Mouse (Mus musculus) intestine, embryonic 14.5 days (tissue): ENCODE measurements at regions not wholly inside any gene's neighbourhood (a gene's known extent, or its start where the extent isn't known, plus 50 kb on each side); places are given as distances from the start of the nearest gene placed in this dataset.

ENCODE experiments used
- ATAC-seq: fragments of 200-750 bp; cut with Nextera tagmentation; replicated peaks from 2 replicates; pipeline ENCODE4 v1.8.0; 2017; ENCODE audit warnings: low read depth, moderate number of reproducible peaks, moderate TSS enrichment, moderate library complexity; ENCODE audit not compliant: low FRiP score, low TSS enrichment
- DNase-seq: peaks from one replicate; pipeline ENCODE4 v3.0.0-alpha.2; 2018; ENCODE audit warnings: low spot score
- H3K27ac ChIP-seq: fragments of 300-500 bp; sonication (generic); 2 replicates; pipeline ENCODE4 v1.5.1; 2014; ENCODE audit warnings: low read depth, mild to moderate bottlenecking, control low read depth
- H3K27me3 ChIP-seq: fragments of 300-500 bp; sonication (generic); replicated peaks from 2 replicates; pipeline ENCODE4 v1.6.1; 2014; ENCODE audit warnings: low read length, control low read depth; ENCODE audit not compliant: control insufficient read depth, insufficient read depth
- H3K36me3 ChIP-seq: fragments of 300-500 bp; sonication (generic); 2 replicates; pipeline ENCODE4 v1.6.1; 2014; ENCODE audit warnings: low read length, control low read depth; ENCODE audit not compliant: control insufficient read depth, insufficient read depth
- H3K4me1 ChIP-seq: fragments of 300-500 bp; sonication (generic); replicated peaks from 2 replicates; pipeline ENCODE4 v1.6.1; 2014; ENCODE audit warnings: low read length, control low read depth, mixed read lengths; ENCODE audit not compliant: control insufficient read depth, insufficient read depth
- H3K4me2 ChIP-seq: fragments of 300-500 bp; sonication (generic); 2 replicates; pipeline ENCODE4 v1.6.1; 2014; ENCODE audit warnings: low read length
- H3K4me3 ChIP-seq: fragments of 300-500 bp; sonication (generic); 2 replicates; pipeline ENCODE4 v1.5.1; 2014; ENCODE audit warnings: low read depth, low read length, control low read depth, mixed read lengths
- H3K9ac ChIP-seq: fragments of 300-500 bp; sonication (generic); 2 replicates; pipeline ENCODE4 v1.6.1; 2014; ENCODE audit warnings: mild to moderate bottlenecking, low read length
- H3K9me3 ChIP-seq: fragments of 300-500 bp; sonication (generic); 2 replicates; pipeline ENCODE4 v1.6.1; 2016; ENCODE audit warnings: low read length, control low read depth; ENCODE audit not compliant: control insufficient read depth
- WGBS: fragments of 180-500 bp; shearing (Covaris S2); extraction: QIAGEN DNeasy Blood & Tissue Kit; methylation state at CpG from one replicate; pipeline ENCODE4 v1.1.7; 2014; 5-methylcytosine and 5-hydroxymethylcytosine counted together

DNA sequence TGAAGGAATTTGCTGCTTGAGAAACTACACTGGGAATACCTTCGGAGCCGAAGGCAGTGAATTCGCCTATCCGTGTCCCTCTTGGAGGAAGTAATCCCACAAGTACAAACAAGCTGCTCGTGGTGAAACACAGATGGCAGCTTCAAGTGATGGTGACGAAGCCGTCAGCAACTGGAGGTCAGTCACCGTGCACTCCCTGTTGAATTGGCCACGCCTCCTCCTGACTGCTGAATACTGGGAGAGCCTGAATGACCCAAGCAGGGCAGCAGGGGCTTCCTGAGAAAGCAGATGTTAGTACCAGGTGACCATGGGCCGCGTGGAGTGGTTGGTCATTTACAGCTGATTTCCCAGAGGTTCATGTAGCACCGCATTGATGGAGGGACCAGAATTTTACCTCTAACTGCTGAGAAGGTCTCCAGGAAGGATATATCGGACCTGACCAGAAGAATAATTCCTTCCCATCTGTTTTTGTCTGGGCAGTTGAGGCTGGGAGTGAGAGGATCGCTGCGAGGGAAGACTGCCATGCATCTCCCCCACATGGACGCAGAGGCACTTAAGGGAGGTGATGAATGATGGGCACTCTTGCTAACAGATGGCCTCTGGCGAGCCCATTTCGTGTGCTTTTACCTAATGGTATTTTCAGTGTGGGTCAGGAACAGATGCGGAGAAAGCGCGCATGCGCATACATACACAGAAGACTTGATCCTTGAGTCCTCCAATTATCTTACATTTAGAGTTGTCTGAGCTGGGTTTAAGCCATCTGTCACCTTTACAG, 314.6 kb upstream of the Zfp637 start:
- ATAC-seq, result no peak
- no peaks in the 10 kb centered on the region for H3K27me3 ChIP-seq
- H3K4me2 ChIP-seq, result peak overlapping the region; percentile 5; the same call in 1 of the 2 replicates
- no peaks in the 10 kb centered on the region for H3K36me3 ChIP-seq
- no peaks in the 10 kb centered on the region for H3K9me3 ChIP-seq
- DNase-seq, result peak; percentile 50
- H3K27ac ChIP-seq, result no peak overlapping the region
- 43% methylated on average over 22 of the region's 22 CpGs for WGBS
- H3K4me3 ChIP-seq, result no peak overlapping the region
- H3K9ac ChIP-seq, result no peak overlapping the region
- H3K4me1 ChIP-seq, result 0 out of 2 replicates have a peak, but pooled peaks cover 7% of the 10 kb centered on the region

DNA sequence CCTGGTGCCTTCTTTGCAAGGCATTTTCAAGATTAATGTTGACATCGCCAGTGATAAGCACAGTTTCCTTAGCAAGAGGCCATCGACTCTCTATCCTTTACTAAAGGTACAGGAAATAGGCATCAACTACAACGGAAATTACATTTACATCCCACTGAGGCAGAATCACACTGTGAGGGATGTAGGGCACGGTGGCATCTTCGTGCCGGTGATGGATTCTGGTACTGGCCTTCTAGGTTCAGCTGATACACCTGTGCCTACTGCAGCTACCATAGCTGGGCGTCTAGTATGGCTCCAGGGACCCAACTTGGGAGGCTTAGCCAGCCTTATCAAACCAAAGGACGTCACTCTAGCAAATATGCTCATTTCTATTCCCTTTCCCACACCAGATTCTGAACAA, 313.5 kb upstream of the Zfp637 start:
- WGBS, result 73% methylated on average over 8 of the region's 8 CpGs
- no peak for DNase-seq

DNA sequence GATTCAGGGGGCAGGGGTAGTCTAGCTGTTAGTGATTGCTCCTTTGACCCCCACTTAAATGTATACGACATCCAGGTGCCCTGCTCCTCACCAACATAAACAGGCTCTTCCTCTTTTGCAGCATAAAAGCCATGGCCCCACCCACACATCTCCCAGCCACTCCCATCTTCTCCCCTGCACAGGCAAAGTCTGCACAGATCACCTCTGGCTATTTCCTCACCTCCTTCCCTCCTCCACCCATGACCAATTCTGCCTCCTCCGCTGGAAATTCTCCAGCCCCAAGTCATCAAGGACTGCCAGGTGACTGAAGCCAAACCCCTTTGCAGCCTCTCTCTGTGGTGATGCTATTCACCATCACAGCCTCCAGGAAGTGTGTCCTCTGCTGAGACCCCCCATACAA, 306.8 kb upstream of the Zfp637 start:
- no peak overlapping the region for H3K27ac ChIP-seq
- no peak overlapping the region for H3K4me2 ChIP-seq
- ATAC-seq (no peak), DNase-seq (peak; percentile 27)
- H3K27me3 ChIP-seq, result no peaks in the 10 kb centered on the region
- H3K9ac ChIP-seq, result no peak overlapping the region
- 0 out of 2 replicates have a peak, but pooled peaks cover 4% of the 10 kb centered on the region for H3K4me1 ChIP-seq
- H3K9me3 ChIP-seq, result no peaks in the 10 kb centered on the region
- H3K36me3 ChIP-seq, result no peaks in the 10 kb centered on the region
- WGBS, result 34% methylated on average over 2 of the region's 2 CpGs
- H3K4me3 ChIP-seq, result no peak overlapping the region

More for the DNA sequence above, 313.5 kb upstream of the Zfp637 start:
- Histone ChIP-seq H3K36me3 (no peaks in the 10 kb centered on the region), H3K4me3 (no peak overlapping the region), H3K9ac (no peak overlapping the region), H3K9me3 (no peaks in the 10 kb centered on the region), H3K4me1 (0 out of 2 replicates have a peak, but pooled peaks cover 7% of the 10 kb centered on the region), H3K4me2 (no peak overlapping the region), H3K27ac (no peak overlapping the region), H3K27me3 (no peaks in the 10 kb centered on the region)
- no peak for ATAC-seq

DNA sequence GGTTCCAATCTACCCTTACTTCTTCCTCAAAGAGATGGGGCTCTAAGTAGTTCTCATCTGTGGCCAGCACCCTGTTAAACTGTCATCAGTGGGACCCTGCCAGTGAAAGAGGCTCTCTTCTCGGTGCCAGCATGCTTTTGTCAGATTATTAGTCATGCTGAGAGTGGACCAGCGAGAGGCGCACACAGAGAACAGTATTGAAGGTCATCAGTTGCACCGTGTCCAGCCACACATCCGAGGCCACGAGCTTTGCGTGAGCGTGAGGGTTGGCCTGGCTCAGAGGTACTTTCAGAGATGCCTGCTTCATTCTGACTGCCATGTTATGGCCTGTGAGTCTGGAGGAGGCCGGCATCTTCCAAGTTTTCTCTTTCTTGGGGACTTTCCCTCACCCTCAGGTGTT, 306.0 kb upstream of the Zfp637 start:
- no peak overlapping the region for H3K9ac ChIP-seq
- DNase-seq (peak; percentile 23), ATAC-seq (no peak)
- H3K9me3 ChIP-seq, result no peaks in the 10 kb centered on the region
- no peak overlapping the region for H3K4me3 ChIP-seq
- no peaks in the 10 kb centered on the region for H3K27me3 ChIP-seq
- 0 out of 2 replicates have a peak, but pooled peaks cover 4% of the 10 kb centered on the region for H3K4me1 ChIP-seq
- H3K4me2 ChIP-seq, result no peak overlapping the region
- no peak overlapping the region for H3K27ac ChIP-seq
- no peaks in the 10 kb centered on the region for H3K36me3 ChIP-seq
- 93% methylated on average over 9 of the region's 9 CpGs for WGBS

DNA sequence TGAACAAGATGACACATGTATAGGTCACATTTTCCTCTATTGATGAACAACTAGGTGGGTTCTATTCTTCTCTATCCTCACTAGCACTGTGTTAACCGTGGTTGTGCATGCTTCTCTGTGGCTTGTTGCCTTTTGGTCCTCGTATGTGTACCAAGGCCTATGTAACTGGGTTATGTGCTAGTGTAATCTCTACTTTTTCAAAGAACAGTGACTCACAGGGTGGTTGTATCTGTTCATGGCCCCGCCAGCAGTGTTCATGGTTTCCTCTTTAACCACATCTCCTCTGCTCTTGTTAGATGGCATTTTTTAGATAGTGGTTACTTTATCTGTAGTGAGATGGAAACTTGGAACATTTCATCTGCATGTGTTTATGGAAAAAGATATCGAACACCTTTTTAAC, 304.9 kb upstream of the Zfp637 start:
- Histone ChIP-seq H3K4me3 (no peak overlapping the region), H3K9me3 (no peaks in the 10 kb centered on the region), H3K4me1 (0 out of 2 replicates have a peak, but pooled peaks cover 4% of the 10 kb centered on the region), H3K4me2 (no peak overlapping the region), H3K27ac (no peak overlapping the region), H3K27me3 (no peaks in the 10 kb centered on the region), H3K9ac (no peak overlapping the region), H3K36me3 (no peaks in the 10 kb centered on the region)
- no peak for ATAC-seq
- WGBS, result 94% methylated on average over 4 of the region's 4 CpGs
- DNase-seq, result peak; percentile 9

DNA sequence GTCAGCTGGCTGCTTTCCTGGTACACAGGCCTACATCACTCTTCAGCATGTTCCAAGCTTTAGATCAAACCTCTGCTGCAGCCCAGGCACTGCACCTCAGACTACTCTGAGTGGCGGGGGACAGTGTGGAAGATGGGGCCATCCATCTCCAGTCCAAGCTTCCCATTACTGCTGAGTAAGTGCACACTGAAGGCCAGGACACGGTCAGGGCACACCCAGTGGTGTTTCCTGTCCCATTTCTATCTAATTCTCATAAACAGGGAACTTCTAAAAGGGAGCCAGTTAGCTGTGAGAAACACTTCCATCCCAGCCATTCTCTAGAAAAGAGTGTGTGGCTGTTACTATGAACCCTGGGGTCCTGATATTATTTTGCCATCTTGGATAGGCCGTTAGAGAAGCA, 298.5 kb upstream of the Zfp637 start:
- Histone ChIP-seq H3K4me2 (no peak overlapping the region), H3K36me3 (no peaks in the 10 kb centered on the region), H3K9ac (no peak overlapping the region), H3K4me3 (no peak overlapping the region), H3K27ac (no peak overlapping the region), H3K9me3 (no peaks in the 10 kb centered on the region), H3K27me3 (no peaks in the 10 kb centered on the region), H3K4me1 (no peaks in the 10 kb centered on the region)
- ATAC-seq (no peak), DNase-seq (no peak)
- WGBS, result 79% methylated on average over 3 of the region's 3 CpGs

DNA sequence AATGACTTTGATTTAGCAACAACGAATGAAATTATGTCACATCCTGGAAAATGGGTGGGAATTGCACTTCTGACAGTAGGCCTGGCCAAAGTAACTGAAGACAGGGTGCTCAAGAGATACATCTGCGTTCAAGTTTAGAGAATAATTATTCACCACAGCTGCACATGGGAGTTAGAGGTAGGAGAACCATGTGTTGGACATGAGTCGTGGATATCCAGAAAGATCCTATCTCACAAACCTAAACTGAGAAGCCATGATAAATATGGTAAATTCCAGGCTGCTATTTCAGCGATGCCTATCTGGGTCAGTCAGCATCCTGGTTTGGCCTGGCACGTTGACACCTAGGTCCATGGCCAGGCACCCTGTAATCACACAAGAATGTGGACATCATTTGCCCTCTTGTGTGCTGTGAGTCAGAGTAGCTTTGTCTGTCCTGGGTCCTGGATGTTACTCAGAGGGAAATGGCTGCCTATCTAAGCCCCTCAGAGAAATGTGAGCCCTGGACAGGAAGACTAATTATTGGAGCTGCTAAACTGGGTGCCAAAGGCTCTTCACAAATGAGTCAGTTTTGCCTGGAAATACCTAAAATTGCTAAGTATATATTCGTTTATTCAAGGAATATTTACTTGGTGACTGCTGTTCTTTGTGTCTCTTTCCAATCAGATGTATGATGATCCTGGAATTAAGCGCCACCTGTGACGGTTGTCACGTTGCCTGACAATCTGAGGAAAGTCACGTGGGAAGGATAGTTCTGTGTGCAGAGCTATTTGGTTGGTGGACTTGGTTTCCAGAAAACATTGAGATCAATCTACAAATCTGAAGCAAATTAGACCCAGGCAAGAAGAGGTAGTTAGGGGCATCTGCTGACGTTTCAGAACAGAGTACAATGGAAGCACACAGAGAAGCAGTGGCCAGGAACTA, 296.4 kb upstream of the Zfp637 start:
- Histone ChIP-seq H3K9ac (no peak overlapping the region), H3K4me1 (no peaks in the 10 kb centered on the region), H3K4me3 (no peak overlapping the region), H3K36me3 (no peaks in the 10 kb centered on the region), H3K27ac (no peak overlapping the region), H3K4me2 (no peak overlapping the region), H3K9me3 (no peaks in the 10 kb centered on the region), H3K27me3 (no peaks in the 10 kb centered on the region)
- DNase-seq, result no peak
- WGBS, result 85% methylated on average over 11 of the region's 11 CpGs
- no peak for ATAC-seq

DNA sequence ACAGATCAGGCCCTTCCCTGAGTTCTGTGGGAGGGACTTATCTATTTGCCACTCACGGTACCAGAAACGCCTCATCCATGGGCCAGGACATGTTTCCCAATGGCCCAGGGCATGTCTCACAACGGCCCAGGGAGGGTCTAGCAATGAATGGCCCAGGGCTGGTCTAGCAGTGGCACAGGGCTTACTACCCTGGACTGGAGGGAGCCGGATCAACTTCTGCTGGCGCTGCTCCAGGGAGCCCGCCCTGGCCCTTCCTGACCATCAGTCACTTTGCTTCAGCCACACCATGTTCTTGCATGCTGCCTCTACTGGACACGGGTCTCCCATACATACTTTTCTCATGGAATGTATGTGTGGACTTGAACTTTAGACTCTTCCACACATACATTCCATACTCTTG, 290.1 kb upstream of the Zfp637 start:
- WGBS, result 84% methylated on average over 7 of the region's 7 CpGs
- H3K36me3 ChIP-seq, result no peaks in the 10 kb centered on the region
- H3K4me1 ChIP-seq, result 0 out of 2 replicates have a peak, but pooled peaks cover 11% of the 10 kb centered on the region
- no peak overlapping the region for H3K4me3 ChIP-seq
- H3K4me2 ChIP-seq, result no peak overlapping the region
- ATAC-seq, result no peak
- no peak for DNase-seq
- no peaks in the 10 kb centered on the region for H3K9me3 ChIP-seq
- no peaks in the 10 kb centered on the region for H3K27me3 ChIP-seq
- no peak overlapping the region for H3K9ac ChIP-seq
- H3K27ac ChIP-seq, result no peak overlapping the region
